Comparison of ENCODE assay signal across 20 mouse cellular contexts in genomic region chr2:35673986-35674385, GRCm38 (mm10).
DNase-seq lines count a peak whose midpoint lies in the region; ATAC-seq and TF ChIP-seq lines count a peak whose summit lies in the region.
"Had no signal": no experiment of that assay in that cellular context is flagged by ENCODE, and none has a peak within 500 bp of the region (broad histone marks: within the 10 kb centered on the region; RNA-seq: fewer than 3 reads in every experiment).

No protein-coding gene starts in this region.

- no peak for ATAC-seq in embryonic facial prominence, embryonic 14.5 days (ENCODE audit: low read depth)
- ATAC-seq in kidney, postnatal 0 days (replicated peaks; ENCODE audit: low FRiP score, low read depth) = no peak
- no peak for ATAC-seq in kidney, embryonic 16.5 days (ENCODE audit: low FRiP score, low TSS enrichment)
- ATAC-seq in stomach, embryonic 14.5 days (ENCODE audit: insufficient number of reproducible peaks, insufficient read depth, low FRiP score, low read depth) = no peak
- no peak for ATAC-seq in granulocyte monocyte progenitor cell, adult 5-6 weeks (replicated peaks; ENCODE audit: poor library complexity, severe bottlenecking)
- ATAC-seq: midbrain, embryonic 13.5 days had no signal

- 32% methylated on average over 3 of the region's 3 CpGs for WGBS in embryonic facial prominence, embryonic 14.5 days
- WGBS in embryonic facial prominence, embryonic 10.5 days = 73% methylated on average over 3 of the region's 3 CpGs
- WGBS in kidney, postnatal 0 days = 58% methylated on average over 3 of the region's 3 CpGs
- WGBS in kidney, embryonic 16.5 days = 59% methylated on average over 3 of the region's 3 CpGs
- 40% methylated on average over 3 of the region's 3 CpGs for WGBS in stomach, embryonic 14.5 days

- H3K4me2 ChIP-seq in embryonic facial prominence, embryonic 14.5 days (ENCODE audit: low read depth, low read length) = no peak overlapping the region
- no peak overlapping the region for H3K4me2 ChIP-seq in kidney, postnatal 0 days (ENCODE audit: low read length)
- no peak overlapping the region for H3K4me2 ChIP-seq in kidney, embryonic 16.5 days (replicated peaks; ENCODE audit: low read depth, low read length)
- H3K4me2 ChIP-seq in stomach, embryonic 14.5 days (replicated peaks; ENCODE audit: low read depth, low read length) = no peak overlapping the region
- H3K4me2 ChIP-seq: hindbrain, embryonic 15.5 days; lung, embryonic 15.5 days; midbrain, embryonic 13.5 days; neural tube, embryonic 13.5 days had no signal

- H3K27me3 ChIP-seq in embryonic facial prominence, embryonic 14.5 days (replicated peaks; ENCODE audit: control insufficient read depth, insufficient read depth, low read length) = no peaks in the 10 kb centered on the region
- no peaks in the 10 kb centered on the region for H3K27me3 ChIP-seq in embryonic facial prominence, embryonic 10.5 days (replicated peaks; ENCODE audit: low read depth, poor library complexity, severe bottlenecking)
- no peaks in the 10 kb centered on the region for H3K27me3 ChIP-seq in kidney, postnatal 0 days (ENCODE audit: insufficient read depth, low read length)
- no peaks in the 10 kb centered on the region for H3K27me3 ChIP-seq in kidney, embryonic 16.5 days (ENCODE audit: insufficient read depth, low read length)
- H3K27me3 ChIP-seq in stomach, embryonic 14.5 days (ENCODE audit: control insufficient read depth, insufficient read depth, low read length) = no peaks in the 10 kb centered on the region
- H3K27me3 ChIP-seq: hindbrain, embryonic 15.5 days; lung, embryonic 15.5 days; midbrain, embryonic 13.5 days; neural tube, embryonic 13.5 days had no signal

- peaks cover 3% of the 10 kb centered on the region; the same call in 1 of the 2 replicates for H3K36me3 ChIP-seq in embryonic facial prominence, embryonic 14.5 days (ENCODE audit: control insufficient read depth, insufficient read depth, low read length)
- H3K36me3 ChIP-seq in embryonic facial prominence, embryonic 10.5 days (replicated peaks) = peaks cover 36% of the 10 kb centered on the region
- H3K36me3 ChIP-seq in kidney, postnatal 0 days (ENCODE audit: insufficient read depth, low read length) = no peaks in the 10 kb centered on the region
- no peaks in the 10 kb centered on the region; the same call in 1 of the 2 replicates for H3K36me3 ChIP-seq in kidney, embryonic 16.5 days (ENCODE audit: insufficient read depth, low read length)
- H3K36me3 ChIP-seq in stomach, embryonic 14.5 days (ENCODE audit: control insufficient read depth, insufficient read depth, low read length) = no peaks in the 10 kb centered on the region; the same call in 1 of the 2 replicates
- H3K36me3 ChIP-seq: hindbrain, embryonic 15.5 days; lung, embryonic 15.5 days; neural tube, embryonic 13.5 days had no signal

- DNase-seq in embryonic facial prominence, embryonic 14.5 days (ENCODE audit: low spot score) = no peak
- no peak for DNase-seq in embryonic facial prominence, embryonic 10.5 days (ENCODE audit: low spot score)
- peak; percentile 19 for DNase-seq in kidney, postnatal 0 days (ENCODE audit: low spot score)
- DNase-seq in NIH3T3 (ENCODE audit: low read depth) = peak; percentile 77
- DNase-seq: adrenal gland, postnatal 25 days; cerebellum, adult 18-20 months; cerebellum, postnatal 36 days; heart, postnatal 14 days; kidney, adult 11 months; kidney, postnatal 10 days; right cerebral cortex, adult 18-20 months; thymus, postnatal 36 days had no signal

- H3K27ac ChIP-seq in embryonic facial prominence, embryonic 14.5 days (replicated peaks; ENCODE audit: low read depth, low read length) = peak overlapping the region; percentile 8; the same call in 1 of the 2 replicates
- no peak overlapping the region for H3K27ac ChIP-seq in embryonic facial prominence, embryonic 10.5 days (replicated peaks)
- no peak overlapping the region for H3K27ac ChIP-seq in kidney, postnatal 0 days
- H3K27ac ChIP-seq in kidney, embryonic 16.5 days (ENCODE audit: low read length) = no peak overlapping the region
- H3K27ac ChIP-seq in stomach, embryonic 14.5 days (ENCODE audit: low read length) = peak overlapping the region; percentile 21; the same call in 1 of the 2 replicates
- H3K27ac ChIP-seq: hindbrain, embryonic 15.5 days; liver, embryonic 14.5 days; lung, embryonic 15.5 days; midbrain, embryonic 13.5 days had no signal

- H3K9ac ChIP-seq in embryonic facial prominence, embryonic 14.5 days (ENCODE audit: low read depth, low read length) = no peak overlapping the region
- no peak overlapping the region for H3K9ac ChIP-seq in kidney, postnatal 0 days (ENCODE audit: low read depth, low read length)
- no peak overlapping the region for H3K9ac ChIP-seq in kidney, embryonic 16.5 days (replicated peaks; ENCODE audit: low read length)
- no peak overlapping the region for H3K9ac ChIP-seq in stomach, embryonic 14.5 days (replicated peaks; ENCODE audit: low read depth, low read length)
- H3K9ac ChIP-seq: hindbrain, embryonic 15.5 days; liver, embryonic 14.5 days; lung, embryonic 15.5 days; midbrain, embryonic 13.5 days; neural tube, embryonic 13.5 days had no signal

- H3K4me1 ChIP-seq in embryonic facial prominence, embryonic 14.5 days (ENCODE audit: control insufficient read depth, insufficient read depth, low read length) = peaks cover 95% of the 10 kb centered on the region
- H3K4me1 ChIP-seq in embryonic facial prominence, embryonic 10.5 days = peaks cover 92% of the 10 kb centered on the region
- H3K4me1 ChIP-seq in kidney, postnatal 0 days (replicated peaks; ENCODE audit: insufficient read depth, low read length) = peaks cover 67% of the 10 kb centered on the region
- peaks cover 72% of the 10 kb centered on the region for H3K4me1 ChIP-seq in kidney, embryonic 16.5 days (ENCODE audit: insufficient read depth, low read length)
- peaks cover 87% of the 10 kb centered on the region for H3K4me1 ChIP-seq in stomach, embryonic 14.5 days (ENCODE audit: control insufficient read depth, insufficient read depth, low read length)

- no peak overlapping the region for H3K4me3 ChIP-seq in embryonic facial prominence, embryonic 14.5 days (ENCODE audit: low read depth, low read length)
- no peak overlapping the region for H3K4me3 ChIP-seq in embryonic facial prominence, embryonic 10.5 days
- H3K4me3 ChIP-seq in kidney, postnatal 0 days (replicated peaks; ENCODE audit: low read depth, low read length) = no peak overlapping the region
- no peak overlapping the region for H3K4me3 ChIP-seq in kidney, embryonic 16.5 days (ENCODE audit: low read length)
- H3K4me3 ChIP-seq in stomach, embryonic 14.5 days (ENCODE audit: low read depth, low read length) = no peak overlapping the region
- H3K4me3 ChIP-seq: hindbrain, embryonic 15.5 days; lung, embryonic 15.5 days; midbrain, embryonic 13.5 days; neural tube, embryonic 13.5 days had no signal

- TF ChIP-seq CTCF in kidney, postnatal 0 days (IDR thresholded peaks at IDR 0.05; ENCODE audit: low read depth) = no peak

- H3K9me3 ChIP-seq in embryonic facial prominence, embryonic 14.5 days (ENCODE audit: control insufficient read depth, low read length) = no peaks in the 10 kb centered on the region
- H3K9me3 ChIP-seq in embryonic facial prominence, embryonic 10.5 days = no peaks in the 10 kb centered on the region
- no peaks in the 10 kb centered on the region for H3K9me3 ChIP-seq in kidney, postnatal 0 days (replicated peaks; ENCODE audit: low read length)
- H3K9me3 ChIP-seq in kidney, embryonic 16.5 days (ENCODE audit: low read length) = no peaks in the 10 kb centered on the region
- no peaks in the 10 kb centered on the region for H3K9me3 ChIP-seq in stomach, embryonic 14.5 days (ENCODE audit: control insufficient read depth, low read depth, low read length)
- H3K9me3 ChIP-seq: hindbrain, embryonic 15.5 days; lung, embryonic 15.5 days; midbrain, embryonic 13.5 days; neural tube, embryonic 13.5 days had no signal

Comparison
In these comparisons a context has a peak if more than half of its experiments do, and no peak if none do; other contexts are left out.
1. H3K27ac ChIP-seq: peak in embryonic facial prominence, embryonic 14.5 days (single experiment) and stomach, embryonic 14.5 days (single experiment); none in embryonic facial prominence, embryonic 10.5 days (single experiment), kidney, postnatal 0 days (single experiment) and kidney, embryonic 16.5 days (single experiment).
2. DNase-seq: peak in kidney, postnatal 0 days (single experiment) and NIH3T3 (single experiment); none in embryonic facial prominence, embryonic 14.5 days (single experiment) and embryonic facial prominence, embryonic 10.5 days (single experiment).